Mouse (Mus musculus) MEL (cell line): ENCODE data around the gene Prorsd1. TPM values are rescaled to one million over a fixed set of nuclear protein-coding genes. Genes with fewer than 3 reads are reported as not detected.

Source experiments
- DNase-seq: peaks from one replicate; pipeline ENCODE4 v3.0.0; 2011; ENCODE audit warnings: low read depth, low spot score
- H3K27ac ChIP-seq: 2 replicates; pipeline ENCODE4 v1.5.1; 2012; ENCODE audit warnings: low read depth, mild to moderate bottlenecking, control low read depth, low read length, moderate library complexity; ENCODE audit not compliant: control insufficient read depth
- H3K27me3 ChIP-seq, 2 experiments: fragments of 150-350 bp in 1 of 2; sonication (generic) in 1 of 2; 2 replicates each; pipeline ENCODE4 v1.6.1; 2012; ENCODE audit warnings: low read length in 2 of 2, mild to moderate bottlenecking in 2 of 2, improper control_type of control experiment in 1 of 2, moderate library complexity in 1 of 2; ENCODE audit not compliant: insufficient read depth in 2 of 2, control insufficient read depth in 1 of 2
- H3K36me3 ChIP-seq, 2 experiments: 2 replicates each; pipeline ENCODE4 v1.6.1; 2012 to 2014; ENCODE audit warnings: low read length in 2 of 2, improper control_type of control experiment in 1 of 2, inconsistent platforms in 1 of 2, mild to moderate bottlenecking in 1 of 2; ENCODE audit not compliant: insufficient read depth in 2 of 2, control insufficient read depth in 1 of 2
- H3K4me1 ChIP-seq, 2 experiments: fragments of 150-350 bp in 1 of 2; sonication (generic) in 1 of 2; 2 replicates each; pipeline ENCODE4 v1.6.1; 2012; ENCODE audit warnings: low read length in 2 of 2, improper control_type of control experiment in 1 of 2, mild to moderate bottlenecking in 1 of 2; ENCODE audit not compliant: insufficient read depth in 2 of 2, control insufficient read depth in 1 of 2
- H3K4me3 ChIP-seq, 2 experiments: fragments of 150-350 bp in 1 of 2; sonication (generic) in 1 of 2; 2 replicates each; pipeline ENCODE4 v1.5.1; 2012; ENCODE audit warnings: low read depth in 2 of 2, low read length in 2 of 2, mild to moderate bottlenecking in 2 of 2, moderate library complexity in 2 of 2, control low read depth in 1 of 2, improper control_type of control experiment in 1 of 2; ENCODE audit not compliant: control insufficient read depth in 1 of 2, insufficient read depth in 1 of 2
- H3K79me2 ChIP-seq: 2 replicates; pipeline ENCODE4 v1.6.1; 2012; ENCODE audit warnings: mild to moderate bottlenecking, low read length, moderate library complexity; ENCODE audit not compliant: control insufficient read depth, poor library complexity, insufficient read depth
- H3K9ac ChIP-seq: 2 replicates; pipeline ENCODE4 v1.6.1; 2012; ENCODE audit warnings: low read depth, mild to moderate bottlenecking, control low read depth, low read length, moderate library complexity; ENCODE audit not compliant: control insufficient read depth, poor library complexity, severe bottlenecking
- H3K9me3 ChIP-seq: fragments of 150-350 bp; sonication (generic); replicated peaks from 2 replicates; pipeline ENCODE4 v1.6.1; 2012; ENCODE audit warnings: mild to moderate bottlenecking, low read length, improper control_type of control experiment, moderate library complexity; ENCODE audit not compliant: insufficient read depth
- BHLHE40 ChIP-seq: IDR thresholded peaks from 2 replicates; pipeline ENCODE4 v1.6.1; 2012; ENCODE audit warnings: low read depth, mild to moderate bottlenecking, inconsistent platforms, low read length, improper control_type of control experiment, borderline replicate concordance
- CHD2 ChIP-seq: IDR thresholded peaks from 2 replicates; pipeline ENCODE4 v1.6.1; 2011; ENCODE audit warnings: low read length, improper control_type of control experiment
- ELF1 ChIP-seq: IDR thresholded peaks from 2 replicates; pipeline ENCODE4 v1.6.1; 2014; ENCODE audit warnings: low read depth, mild to moderate bottlenecking, inconsistent platforms, low read length, improper control_type of control experiment, moderate library complexity
- EP300 ChIP-seq, 2 experiments: IDR thresholded peaks; 2 replicates each; pipeline ENCODE4 v1.6.1; 2011; ENCODE audit warnings: improper control_type of control experiment in 2 of 2, low read length in 2 of 2, low read depth in 1 of 2, mild to moderate bottlenecking in 1 of 2
- GATA1 ChIP-seq: IDR thresholded peaks from 2 replicates; pipeline ENCODE4 v1.6.1; 2011; ENCODE audit warnings: low read depth, low read length, improper control_type of control experiment
- MEF2A ChIP-seq: IDR thresholded peaks from 2 replicates; pipeline ENCODE4 v1.6.1; 2014; ENCODE audit warnings: low read depth, mild to moderate bottlenecking, inconsistent platforms, low read length, improper control_type of control experiment; ENCODE audit not compliant: poor library complexity, insufficient replicate concordance, severe bottlenecking; ENCODE audit errors: extremely low read depth
- MYC ChIP-seq: IDR thresholded peaks from 2 replicates; pipeline ENCODE4 v1.6.1; 2011; ENCODE audit warnings: low read depth, mild to moderate bottlenecking, low read length, improper control_type of control experiment, moderate library complexity
- NELFE ChIP-seq: IDR thresholded peaks from 2 replicates; pipeline ENCODE4 v1.6.1; 2011; ENCODE audit warnings: low read depth, low read length, improper control_type of control experiment
- NRF1 ChIP-seq: IDR thresholded peaks from 2 replicates; pipeline ENCODE4 v1.6.1; 2014; ENCODE audit warnings: low read depth, mild to moderate bottlenecking, inconsistent platforms, low read length, improper control_type of control experiment, moderate library complexity; ENCODE audit not compliant: poor library complexity, insufficient read depth, severe bottlenecking
- POLR2A ChIP-seq, 2 experiments: IDR thresholded peaks; 2 replicates each; pipeline ENCODE4 v1.6.1; 2011 to 2012; ENCODE audit warnings: low read length in 2 of 2, mild to moderate bottlenecking in 2 of 2, control low read depth in 1 of 2, improper control_type of control experiment in 1 of 2, low read depth in 1 of 2, moderate library complexity in 1 of 2; ENCODE audit not compliant: control insufficient read depth in 1 of 2, insufficient read depth in 1 of 2, poor library complexity in 1 of 2
- POLR2AphosphoS2 ChIP-seq: IDR thresholded peaks from 2 replicates; pipeline ENCODE4 v1.6.1; 2011; ENCODE audit warnings: low read length, improper control_type of control experiment
- POLR2AphosphoS5 ChIP-seq: IDR thresholded peaks from 2 replicates; pipeline ENCODE4 v1.6.1; 2012; ENCODE audit warnings: low read depth, borderline replicate concordance, mild to moderate bottlenecking, inconsistent platforms, low read length, moderate library complexity, mixed read lengths
- RAD21 ChIP-seq: IDR thresholded peaks from 2 replicates; pipeline ENCODE4 v1.6.1; 2011; ENCODE audit warnings: mild to moderate bottlenecking, low read depth, low read length, improper control_type of control experiment
- SIN3A ChIP-seq: IDR thresholded peaks from 2 replicates; pipeline ENCODE4 v1.6.1; 2012; ENCODE audit warnings: low read length, improper control_type of control experiment, inconsistent platforms
- TBP ChIP-seq: IDR thresholded peaks from 2 replicates; pipeline ENCODE4 v1.8.0; 2011; ENCODE audit warnings: low read depth, low read length, improper control_type of control experiment
- TCF12 ChIP-seq: IDR thresholded peaks from 2 replicates; pipeline ENCODE4 v1.6.1; 2014; ENCODE audit warnings: low read depth, mild to moderate bottlenecking, inconsistent platforms, low read length, improper control_type of control experiment, moderate library complexity
- USF1 ChIP-seq: IDR thresholded peaks from 2 replicates; pipeline ENCODE4 v1.6.1; 2014; ENCODE audit warnings: low read depth, mild to moderate bottlenecking, inconsistent platforms, low read length, improper control_type of control experiment, moderate library complexity
- ZC3H11A ChIP-seq: IDR thresholded peaks from 2 replicates; pipeline ENCODE4 v1.6.1; 2012; ENCODE audit warnings: low read depth, mild to moderate bottlenecking, inconsistent platforms, low read length, improper control_type of control experiment
- ZKSCAN1 ChIP-seq: IDR thresholded peaks from 2 replicates; pipeline ENCODE4 v1.6.1; 2012; ENCODE audit warnings: low read depth, mild to moderate bottlenecking, inconsistent platforms, low read length, improper control_type of control experiment, moderate library complexity
- ZNF384 ChIP-seq: IDR thresholded peaks from 2 replicates; pipeline ENCODE4 v1.6.1; 2012; ENCODE audit warnings: low read depth, mild to moderate bottlenecking, inconsistent platforms, low read length, improper control_type of control experiment
- polyA plus RNA-seq, 2 experiments: library from polyadenylated mRNA; stranded (reverse) in 1 of 2; unstranded in 1 of 2; fragments of >175 nt in 1 of 2; fragments of >200 nt in 1 of 2; gene quantifications; 2 replicates each; pipeline versions ENCODE4 v1.2.1 to v1.2.4; 2012; ENCODE audit warnings: low replicate concordance in 2 of 2, low read depth in 1 of 2; ENCODE audit not compliant: insufficient read length in 2 of 2, insufficient read depth in 1 of 2, missing spikeins in 1 of 2
- total RNA-seq: library from RNA; depleted of rRNA; stranded (reverse); fragments of 300-350 nt; gene quantifications from 2 replicates; pipeline ENCODE4 v1.2.3, GENCODE M21; 2012

Gene Prorsd1
- total and polyA plus RNA-seq, 3 experiments, result 46.9 to 48.7 TPM; not detected in 1

GRCm38 (mm10) chr11:29503948-29504893 lies 10.6 kb downstream of the Prorsd1 start (continued):
- no peak for TF ChIP-seq NRF1
- TF ChIP-seq GATA1, result peak; percentile 99
- no peak for TF ChIP-seq RAD21
- no peak for TF ChIP-seq POLR2AphosphoS2
- TF ChIP-seq ELF1, result no peak
- no peak for TF ChIP-seq POLR2AphosphoS5
- 0 out of 2 replicates have a peak, but pooled peaks have one; percentile 27 for TF ChIP-seq SIN3A
- TF ChIP-seq POLR2A (IDR thresholded peaks at IDR 0.05; ENCODE audit: control insufficient read depth in 1 of 2, insufficient read depth in 1 of 2, low read depth in 1 of 2, low read length in 2 of 2, poor library complexity in 1 of 2), result no peak
- TF ChIP-seq TCF12, result peak; percentile 98

- Histone ChIP-seq H3K9ac (no peak overlapping the region), H3K27ac (no peak overlapping the region), H3K4me1 (no peaks in the 10 kb centered on the region), H3K27me3 (no peaks in the 10 kb centered on the region), H3K4me3 (no peak overlapping the region), H3K9me3 (no peaks in the 10 kb centered on the region), H3K79me2 (no peaks in the 10 kb centered on the region), H3K36me3 (peaks cover 0 to 2% of the 10 kb centered on the region in 2 experiments; a peak in 1 of 4 replicates)
- no peak for TF ChIP-seq ZNF384
- no peak for TF ChIP-seq ZKSCAN1
- no peak for TF ChIP-seq CHD2
- no peak for TF ChIP-seq EP300 (IDR thresholded peaks at IDR 0.05; ENCODE audit: low read depth in 1 of 2, low read length in 2 of 2)
- TF ChIP-seq ZC3H11A, result no peak
- DNase-seq, result no peak
Observed at GRCm38 (mm10) chr11:29496962-29497361, 17.9 kb downstream of the Prorsd1 start.

GRCm38 (mm10) chr11:29493135-29493534 lies 21.7 kb downstream of the Prorsd1 start:
- no peaks in the 10 kb centered on the region for H3K79me2 ChIP-seq
- H3K9me3 ChIP-seq, result no peaks in the 10 kb centered on the region
- H3K9ac ChIP-seq, result no peak overlapping the region
- TF ChIP-seq TCF12 (no peak), MEF2A (no peak), BHLHE40 (no peak), MYC (no peak), GATA1 (no peak), USF1 (no peak), NELFE (no peak), TBP (no peak), ZKSCAN1 (no peak)
- H3K4me1 ChIP-seq, result no peaks in the 10 kb centered on the region
- peaks cover 0 to 2% of the 10 kb centered on the region in 2 experiments; a peak in 1 of 4 replicates for H3K36me3 ChIP-seq
- DNase-seq, result no peak
- no peaks in the 10 kb centered on the region for H3K27me3 ChIP-seq
- H3K4me3 ChIP-seq, result no peak overlapping the region
- H3K27ac ChIP-seq, result no peak overlapping the region
